Comparison of ENCODE assay signal across 9 mouse cellular contexts in the genomic region with DNA sequence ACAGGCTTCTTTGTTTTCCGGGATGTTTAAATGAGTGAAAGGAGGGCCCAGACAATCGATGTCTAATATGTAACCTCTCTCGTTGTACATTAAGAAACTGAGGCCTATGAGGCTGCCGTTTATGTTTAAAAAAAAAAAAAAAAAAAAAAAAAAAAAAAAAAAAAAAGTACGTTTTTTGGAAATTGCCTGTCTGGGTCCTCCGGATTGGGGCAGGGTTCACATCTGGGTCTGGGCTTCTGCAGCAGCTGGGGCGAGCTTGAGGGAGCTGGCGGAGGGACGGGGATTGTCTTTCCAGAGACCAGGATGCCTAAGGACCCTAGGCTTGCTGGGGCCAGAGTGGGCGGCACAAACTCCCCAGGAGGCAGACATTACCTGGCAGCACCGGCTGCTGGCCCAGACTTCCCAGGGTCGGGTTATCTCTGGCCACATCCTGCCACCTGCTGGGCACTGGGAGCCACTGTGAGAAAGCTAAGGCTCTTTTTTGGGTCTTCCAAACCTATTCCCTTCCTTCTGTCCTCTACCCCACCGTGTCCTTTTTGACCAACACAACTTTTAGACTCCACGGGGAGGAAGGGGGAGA. TPM values are rescaled to one million over a fixed set of nuclear protein-coding genes. Genes with fewer than 3 reads are reported as not detected.
DNase-seq lines count a peak whose midpoint lies in the region; ATAC-seq lines count a peak whose summit lies in the region.
"Had no signal": no experiment of that assay in that cellular context is flagged by ENCODE, and none has a peak within 500 bp of the region (broad histone marks: within the 10 kb centered on the region; RNA-seq: fewer than 3 reads in every experiment).

No protein-coding gene starts in this region.

- H3K9me3 ChIP-seq in forebrain, embryonic 10.5 days: no peaks in the 10 kb centered on the region
- H3K9me3 ChIP-seq in hindbrain, embryonic 11.5 days (ENCODE audit: control insufficient read depth, low read length): no peaks in the 10 kb centered on the region
- H3K9me3 ChIP-seq in lung, embryonic 16.5 days (ENCODE audit: control insufficient read depth, low read length): no peaks in the 10 kb centered on the region

- H3K36me3 ChIP-seq in forebrain, embryonic 10.5 days (replicated peaks): no peaks in the 10 kb centered on the region
- H3K36me3 ChIP-seq in hindbrain, embryonic 11.5 days (ENCODE audit: control insufficient read depth, insufficient read depth, low read length): no peaks in the 10 kb centered on the region
- H3K36me3 ChIP-seq in lung, embryonic 16.5 days (ENCODE audit: control insufficient read depth, insufficient read depth, low read length): no peaks in the 10 kb centered on the region

- H3K27ac ChIP-seq in forebrain, embryonic 10.5 days: no peak overlapping the region
- H3K27ac ChIP-seq in hindbrain, embryonic 11.5 days (ENCODE audit: low read depth, low read length): no peak overlapping the region
- no peak overlapping the region for H3K27ac ChIP-seq in lung, embryonic 16.5 days (ENCODE audit: low read length)

- peak; percentile 66 for ATAC-seq in hindbrain, embryonic 11.5 days (ENCODE audit: low FRiP score)
- peak; percentile 60 for ATAC-seq in lung, embryonic 16.5 days (ENCODE audit: low read depth)
- ATAC-seq in erythroid progenitor cell, adult 5-6 weeks (replicated peaks; ENCODE audit: low FRiP score, poor library complexity, severe bottlenecking): no peak

- peak overlapping the region; percentile 59 for H3K4me3 ChIP-seq in forebrain, embryonic 10.5 days
- peak overlapping the region; percentile 46 for H3K4me3 ChIP-seq in hindbrain, embryonic 11.5 days (ENCODE audit: low read depth, low read length)
- H3K4me3 ChIP-seq in lung, embryonic 16.5 days (ENCODE audit: low read length): peak overlapping the region; percentile 44
- H3K4me3 ChIP-seq: myocyte had no signal

- H3K4me1 ChIP-seq in forebrain, embryonic 10.5 days: peaks cover 20% of the 10 kb centered on the region
- H3K4me1 ChIP-seq in hindbrain, embryonic 11.5 days (replicated peaks; ENCODE audit: control insufficient read depth, insufficient read depth, low read length): no peaks in the 10 kb centered on the region
- peaks cover 6% of the 10 kb centered on the region; the same call in 1 of the 2 replicates for H3K4me1 ChIP-seq in lung, embryonic 16.5 days (replicated peaks; ENCODE audit: control insufficient read depth, insufficient read depth, low read length)

- peaks cover 55% of the 10 kb centered on the region for H3K27me3 ChIP-seq in forebrain, embryonic 10.5 days (ENCODE audit: poor library complexity, severe bottlenecking)
- peaks cover 5% of the 10 kb centered on the region; the same call in 1 of the 2 replicates for H3K27me3 ChIP-seq in hindbrain, embryonic 11.5 days (ENCODE audit: control insufficient read depth, insufficient read depth, low read length)
- peaks cover 14% of the 10 kb centered on the region for H3K27me3 ChIP-seq in lung, embryonic 16.5 days (ENCODE audit: control insufficient read depth, insufficient read depth, low read depth, low read length)

- 0% methylated on average over 14 of the region's 14 CpGs for WGBS in forebrain, embryonic 10.5 days
- under 1% methylated on average over 14 of the region's 14 CpGs for WGBS in hindbrain, embryonic 11.5 days
- 1% methylated on average over 14 of the region's 14 CpGs for WGBS in lung, embryonic 16.5 days

- peak; percentile 23 to 57 for DNase-seq in urinary bladder, adult 18-20 months (ENCODE audit: low spot score in 2 of 2)
- no peak for DNase-seq in urinary bladder, postnatal 4 days (ENCODE audit: low spot score in 2 of 2)
- DNase-seq in forebrain, embryonic 10.5 days (ENCODE audit: extremely low spot score, low spot score): peak; percentile 69
- DNase-seq in hindbrain, embryonic 11.5 days (ENCODE audit: low spot score): peak; percentile 76
- peak; percentile 30 to 74 for DNase-seq in layer of hippocampus, postnatal 25 days (ENCODE audit: extremely low spot score in 1 of 2, low spot score in 1 of 2)
- peak; percentile 66 for DNase-seq in right cerebral cortex, postnatal 14 days

- peak overlapping the region; percentile 69 for H3K9ac ChIP-seq in hindbrain, embryonic 11.5 days (ENCODE audit: low read depth, low read length)
- peak overlapping the region; percentile 1; the same call in 1 of the 2 replicates for H3K9ac ChIP-seq in lung, embryonic 16.5 days (ENCODE audit: low read length)

- H3K4me2 ChIP-seq in hindbrain, embryonic 11.5 days (replicated peaks; ENCODE audit: low read depth, low read length): peak overlapping the region; percentile 89
- H3K4me2 ChIP-seq in lung, embryonic 16.5 days (ENCODE audit: low read depth, low read length): peak overlapping the region; percentile 70

RNA-seq across cellular contexts. Expression of a gene that starts 0.5 kb away (rescaled TPM):
- polyA plus RNA-seq in forebrain, embryonic 10.5 days (2016; fragmentation: Nextera tagmentation; extraction: Ambion mirVana): 0.39 and 0.63 TPM in 2 replicates
- polyA plus RNA-seq in hindbrain, embryonic 11.5 days (2014; fragmentation: Nextera tagmentation; extraction: Ambion mirVana): 6.3 TPM in 2 replicates
- 1 to 10 TPM; 6.4 to 8.0 TPM for total RNA-seq in layer of hippocampus, postnatal 25 days (2021)
- polyA plus RNA-seq in lung, embryonic 16.5 days (2015; fragmentation: Nextera tagmentation; extraction: Ambion mirVana): 0.50 and 0.91 TPM in 2 replicates
- total RNA-seq in erythroid progenitor cell, adult 5-6 weeks (2015; ENCODE audit: low replicate concordance): not detected in 2 replicates
- total RNA-seq in erythroid progenitor cell, adult 5-6 weeks (2017; ENCODE audit: low replicate concordance): not detected in 2 replicates
- polyA plus RNA-seq: myocyte had no signal

RNA-seq across cellular contexts. Expression of a gene that starts 17.8 kb away (rescaled TPM):
- polyA plus RNA-seq in forebrain, embryonic 10.5 days (2016; fragmentation: Nextera tagmentation; extraction: Ambion mirVana): 0.70 and 0.98 TPM in 2 replicates
- 0.76 and 1.5 TPM in 2 replicates for polyA plus RNA-seq in hindbrain, embryonic 11.5 days (2014; fragmentation: Nextera tagmentation; extraction: Ambion mirVana)
- under 1 TPM in 1 of 2 experiments, not detected in 1; 0.74 TPM for total RNA-seq in layer of hippocampus, postnatal 25 days (2021)
- 37.7 and 39.2 TPM in 2 replicates for polyA plus RNA-seq in lung, embryonic 16.5 days (2015; fragmentation: Nextera tagmentation; extraction: Ambion mirVana)
- not detected in 2 replicates for total RNA-seq in erythroid progenitor cell, adult 5-6 weeks (2015; ENCODE audit: low replicate concordance)
- not detected in 2 replicates for total RNA-seq in erythroid progenitor cell, adult 5-6 weeks (2017; ENCODE audit: low replicate concordance)
- polyA plus RNA-seq: myocyte had no signal

Comparison
In these comparisons a context has a peak if more than half of its experiments do, and no peak if none do; other contexts are left out.
1. DNase-seq: peak in urinary bladder, adult 18-20 months (2 of 2), forebrain, embryonic 10.5 days (single experiment), hindbrain, embryonic 11.5 days (single experiment), layer of hippocampus, postnatal 25 days (2 of 2) and right cerebral cortex, postnatal 14 days (single experiment); none in urinary bladder, postnatal 4 days (0 of 2).
2. RNA of a gene that starts 17.8 kb away (polyA plus RNA-seq): 37.7 to 39.2 TPM in lung, embryonic 16.5 days; 0.70 to 0.98 TPM in forebrain, embryonic 10.5 days and 0.76 to 1.5 TPM in hindbrain, embryonic 11.5 days; every median in the first group is over 10 times any median in the second.
3. Peak in every context shown above with its lines, with median percentiles within 50 percentile points of each other: H3K4me3 ChIP-seq.